Mouse (Mus musculus): Measurements from ENCODE around the gene Tm2d3.

Tm2d3 gene

GRCm38 (mm10) chr7:65696450-65696849 is 5.5 kb downstream of the Tm2d3 start:
- intact Hi-C loops (cut with DNase I), result no loop called here

- intact Hi-C loops (cut with DNase I), result no loop called here
These were observed 11.1 kb downstream of the Tm2d3 start for GRCm38 (mm10) chr7:65702076-65702475.

- intact Hi-C loops (cut with DNase I), result loop anchor here (2.0 kb wide), 2 partner anchors 232 to 352 kb away; no protein-coding TSS in a partner anchor
These were observed 13.9 kb downstream of the Tm2d3 start for GRCm38 (mm10) chr7:65704818-65705242.

GRCm38 (mm10) chr7:65708506-65708905 is 17.5 kb downstream of the Tm2d3 start:
- intact Hi-C loops (cut with DNase I), result no loop called here

GRCm38 (mm10) chr7:65710301-65710700 is 19.3 kb downstream of the Tm2d3 start:
- intact Hi-C loops (cut with DNase I), result no loop called here

- intact Hi-C loops (cut with DNase I), result no loop called here
These were observed 22.8 kb downstream of the Tm2d3 start for GRCm38 (mm10) chr7:65713782-65714181.

GRCm38 (mm10) chr7:65714304-65714703 is 23.3 kb downstream of the Tm2d3 start:
- intact Hi-C loops (cut with DNase I), result no loop called here

- intact Hi-C loops (cut with DNase I), result no loop called here
These were observed 43.1 kb downstream of the Tm2d3 start for GRCm38 (mm10) chr7:65734024-65734423.

GRCm38 (mm10) chr7:65735261-65735660 is 44.3 kb downstream of the Tm2d3 start:
- intact Hi-C loops (cut with DNase I), result no loop called here

GRCm38 (mm10) chr7:65737286-65738040 is 46.5 kb downstream of the Tm2d3 start:
- intact Hi-C loops (cut with DNase I), result no loop called here

- intact Hi-C loops (cut with DNase I), result no loop called here
These were observed 51.9 kb downstream of the Tm2d3 start for GRCm38 (mm10) chr7:65742857-65743256.

- intact Hi-C loops (cut with DNase I), result no loop called here
These were observed 57.3 kb downstream of the Tm2d3 start for GRCm38 (mm10) chr7:65747990-65748955.

Data from adrenal gland (tissue).